Mouse (Mus musculus) heart, postnatal 36 days (tissue): ENCODE results near the gene Kbtbd4. TPM values are rescaled to one million over a fixed set of nuclear protein-coding genes. Genes with fewer than 3 reads are reported as not detected.
"Not testable (repeated sequence)": the region's sequence is repeated elsewhere in the genome, so short reads cannot be mapped to it uniquely, and the experiment has no call there.

ENCODE experiments used
- DNase-seq, 2 experiments: peaks; one replicate each; pipeline ENCODE4 v3.0.0; 2021 to 2022
- intact Hi-C: fragments of 180-260 bp; cut with DNase I; formaldehyde crosslinking; loops from one replicate; pipeline ENCODE4 v1.15.1; 2025
- total RNA-seq, 2 experiments: library from RNA; stranded (reverse); gene quantifications; 2 replicates each; pipeline ENCODE4 v1.2.3; 2021

Gene Kbtbd4
- 10 to 100 TPM; 22.1 to 23.8 TPM for total RNA-seq

DNA sequence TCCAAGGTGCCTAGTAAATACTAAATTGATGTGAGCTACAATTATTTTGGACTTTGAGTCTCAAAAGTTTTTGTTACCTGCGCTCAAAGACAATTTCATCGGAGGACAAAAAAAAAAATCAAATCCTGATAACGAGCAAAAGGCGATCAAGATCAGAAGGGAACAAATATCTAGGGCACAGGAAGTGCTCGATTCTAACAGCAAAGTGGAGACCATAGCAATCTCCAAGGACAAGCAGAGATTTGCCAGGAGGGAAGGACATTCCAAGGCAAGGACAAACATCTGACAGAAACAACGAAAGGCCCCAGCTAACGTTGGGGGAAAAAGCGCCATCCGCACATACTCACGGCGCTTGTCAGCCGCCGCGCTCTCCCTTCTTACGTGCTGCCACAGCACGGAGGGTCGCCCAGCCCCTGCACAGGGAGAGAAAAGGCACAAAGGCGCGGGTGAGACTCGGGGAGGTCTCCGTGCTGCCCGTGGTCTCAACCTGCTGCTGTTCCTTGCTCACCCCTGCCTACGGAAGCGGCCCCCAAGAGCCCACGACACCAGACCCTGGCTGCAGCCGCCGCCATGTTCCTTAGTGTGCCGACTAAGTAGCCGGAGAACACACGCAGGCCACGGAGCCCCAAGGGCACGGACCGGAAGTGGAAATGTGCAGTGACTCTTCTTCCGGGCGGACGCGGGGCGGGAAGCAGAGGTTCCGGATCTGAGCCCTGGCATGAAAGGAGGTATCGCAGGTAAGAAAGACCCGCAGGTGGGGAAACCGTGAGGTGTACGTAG lies at the start of gene Kbtbd4, which contains the start of gene Ndufs3:
Gene Kbtbd4, plus strand, starts transcription at position 665 of the 780 bp plus-strand sequence.
Gene Ndufs3, minus strand, starts transcription at position 752 of the 780 bp plus-strand sequence.
- intact Hi-C loops: loop anchor here (1.0 to 5.0 kb wide), 3 partner anchors 13 to 298 kb away; partner anchors contain the start of genes Acp2 and Nr1h3
- peak; percentile 85 to 88 for DNase-seq

DNA sequence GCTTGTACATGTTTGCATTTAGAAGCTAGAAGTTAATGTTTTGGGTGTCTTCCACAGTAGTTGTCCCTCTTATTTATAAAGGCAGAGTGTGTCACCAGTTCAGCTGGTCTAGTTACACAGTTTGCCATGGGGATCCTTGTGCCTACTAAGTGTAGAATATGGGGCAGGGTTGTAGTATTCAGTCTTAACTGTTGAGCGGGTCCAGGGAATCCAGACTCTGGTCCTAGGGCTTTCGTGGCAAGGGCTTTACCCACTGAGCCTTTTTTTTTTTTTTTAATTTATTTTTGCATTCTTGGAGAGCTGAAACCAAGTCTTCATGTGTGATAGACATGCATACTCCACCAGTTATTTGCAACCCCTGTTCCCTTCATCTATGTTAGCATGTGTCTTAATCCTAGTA lies 43.1 kb upstream of the Kbtbd4 start:
- no peak for DNase-seq

DNA sequence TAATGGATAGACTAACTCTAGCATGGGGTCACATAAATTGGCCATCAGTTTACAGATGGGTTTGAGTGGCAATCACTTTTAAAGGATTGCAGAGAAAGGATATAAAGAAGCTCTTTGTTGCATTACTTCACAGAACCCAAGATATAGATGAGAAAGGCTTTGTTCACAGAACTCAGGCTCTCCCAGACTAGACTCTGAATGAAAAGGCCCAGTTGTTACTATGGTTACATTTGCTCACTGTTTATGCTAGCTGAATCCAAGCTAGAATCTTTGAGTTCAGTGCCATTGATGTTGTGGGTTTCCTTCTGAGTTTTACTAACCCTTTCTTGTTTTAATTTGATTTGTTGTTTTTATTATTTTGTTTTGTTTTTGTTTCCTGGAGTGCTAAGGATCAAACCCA lies 40.4 kb upstream of the Kbtbd4 start:
- DNase-seq: no peak
- intact Hi-C loops: no loop called here

More for the DNA sequence above, 43.1 kb upstream of the Kbtbd4 start:
- intact Hi-C loops: no loop called here

DNA sequence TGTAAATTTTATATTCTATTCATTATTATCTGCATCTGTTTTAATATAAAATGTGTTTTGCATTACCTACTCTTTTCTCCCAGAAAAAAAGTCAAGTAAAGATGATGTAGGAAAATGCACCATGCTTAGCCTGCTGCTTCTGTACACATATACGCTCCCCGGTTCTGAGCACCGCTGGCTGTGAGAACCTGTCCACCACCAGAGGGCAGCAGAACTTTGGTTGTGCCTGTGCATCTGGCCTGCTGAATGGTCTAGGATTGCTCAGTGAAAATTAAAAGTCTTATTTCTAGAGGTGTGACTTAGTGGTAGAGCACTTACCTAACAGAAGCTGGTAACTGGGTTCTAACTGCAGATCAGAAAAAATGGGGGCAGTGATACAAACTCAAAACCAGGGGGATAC lies 38.0 kb upstream of the Kbtbd4 start:
- intact Hi-C loops: loop anchor here (1.0 kb wide), 2 partner anchors 195 to 235 kb away; no protein-coding TSS in a partner anchor

DNA sequence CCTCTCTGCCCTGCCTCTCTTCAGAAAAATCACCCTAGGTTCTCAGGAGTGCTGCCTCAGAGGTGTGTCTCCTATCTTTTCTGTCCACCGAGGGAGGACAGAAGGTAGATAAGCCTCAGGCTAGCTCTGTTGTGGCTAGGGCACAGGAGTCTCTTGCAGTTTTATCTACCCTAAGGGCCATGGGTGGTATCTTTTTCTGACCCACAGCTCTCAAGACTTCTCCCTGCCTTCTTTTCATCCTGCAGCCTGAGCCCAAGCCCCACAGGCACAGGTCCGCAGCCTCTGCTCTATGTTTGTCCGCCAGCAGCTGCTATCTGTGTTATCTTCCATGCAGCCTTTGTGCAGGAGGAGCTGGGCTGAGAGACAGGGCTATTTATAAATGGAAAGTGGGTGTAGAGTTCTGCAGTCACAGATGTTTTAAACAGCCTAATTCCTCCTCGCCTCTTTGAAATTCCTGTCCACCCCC lies 34.4 kb upstream of the Kbtbd4 start:
- peak; percentile 16 to 33 for DNase-seq
- intact Hi-C loops: loop anchor here (2.0 kb wide), 1 partner anchor 47 kb away; no protein-coding TSS in a partner anchor

More for the DNA sequence above, 38.0 kb upstream of the Kbtbd4 start:
- DNase-seq: peak; percentile 82

DNA sequence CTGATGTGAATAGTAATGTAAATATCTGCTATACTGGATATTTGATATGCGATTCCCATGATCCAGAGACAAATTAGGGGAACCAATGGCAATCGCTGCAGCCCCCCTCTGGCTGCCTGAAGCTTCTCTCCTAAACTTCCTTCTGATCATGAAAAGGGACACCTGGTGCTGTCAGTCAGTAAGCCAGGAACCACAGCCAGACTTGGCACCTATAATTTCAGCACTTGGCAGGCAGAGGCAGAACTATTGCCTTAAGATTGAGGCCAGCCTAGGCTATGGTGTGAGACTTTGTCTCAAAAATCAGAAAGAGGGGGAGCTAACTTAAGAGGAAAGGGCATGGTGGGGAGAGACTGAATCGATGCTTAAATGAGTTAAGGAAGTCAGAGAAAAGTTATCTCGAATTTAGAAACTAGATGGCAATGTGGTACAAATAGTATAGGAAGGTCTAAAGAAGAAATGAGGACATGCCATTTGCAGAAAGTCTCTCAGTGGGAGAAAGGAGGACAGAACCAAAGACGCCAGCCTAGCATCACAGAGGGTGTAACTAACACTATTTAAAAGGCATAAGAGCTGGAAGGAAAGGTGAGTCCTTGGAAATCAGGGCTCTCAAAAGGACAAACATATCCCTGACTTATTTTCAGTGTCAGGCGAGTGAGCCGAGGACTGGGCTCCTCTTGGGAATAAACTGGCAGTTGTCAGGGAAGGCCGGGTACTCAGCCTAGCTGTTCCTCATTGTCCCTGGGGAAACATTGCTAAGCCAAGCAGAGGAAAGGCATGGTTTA lies 33.2 kb upstream of the Kbtbd4 start:
- intact Hi-C loops: loop anchor here (2.0 kb wide), 1 partner anchor 45 kb away; no protein-coding TSS in a partner anchor
- no peak for DNase-seq

DNA sequence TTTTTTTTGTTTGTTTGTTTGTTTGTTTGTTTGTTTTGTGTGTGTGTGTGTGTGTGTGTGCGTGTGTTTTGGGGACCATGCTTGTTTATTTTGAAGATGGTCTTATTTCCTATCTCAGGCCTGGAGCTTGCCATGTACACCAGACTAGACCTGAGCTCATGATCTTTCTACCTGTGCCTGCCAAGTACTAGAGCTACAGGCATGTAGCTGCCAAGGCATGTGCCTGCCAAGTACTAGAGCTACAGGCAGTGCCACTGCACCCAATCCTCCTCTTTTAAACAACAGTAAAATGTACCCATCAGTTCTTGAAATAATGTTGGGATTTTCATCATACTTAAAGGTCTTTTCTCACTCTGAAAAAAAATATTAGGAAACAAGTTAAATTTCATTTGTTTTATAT lies 30.5 kb upstream of the Kbtbd4 start:
- DNase-seq: no peak
- intact Hi-C loops: no loop called here

DNA sequence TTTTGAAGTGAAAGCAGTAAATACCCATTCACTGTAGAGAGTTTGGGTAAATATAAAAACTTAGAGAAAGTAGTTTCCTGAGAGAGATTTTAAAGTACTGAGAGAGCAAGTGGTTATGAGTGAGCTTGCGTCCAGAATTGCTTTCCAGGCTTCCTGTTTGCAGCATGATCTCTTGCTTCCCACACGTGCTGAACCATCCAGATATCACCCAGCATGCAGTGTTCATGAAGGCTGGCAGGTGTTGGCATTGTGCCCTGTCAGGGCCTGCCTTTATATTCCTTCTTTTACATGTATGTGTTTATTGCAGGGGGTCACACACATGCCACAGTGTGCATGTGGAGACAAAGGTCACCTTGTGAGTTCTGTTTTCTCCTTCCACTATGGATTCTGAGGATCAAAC lies 29.3 kb upstream of the Kbtbd4 start:
- no peak for DNase-seq
- intact Hi-C loops: no loop called here

DNA sequence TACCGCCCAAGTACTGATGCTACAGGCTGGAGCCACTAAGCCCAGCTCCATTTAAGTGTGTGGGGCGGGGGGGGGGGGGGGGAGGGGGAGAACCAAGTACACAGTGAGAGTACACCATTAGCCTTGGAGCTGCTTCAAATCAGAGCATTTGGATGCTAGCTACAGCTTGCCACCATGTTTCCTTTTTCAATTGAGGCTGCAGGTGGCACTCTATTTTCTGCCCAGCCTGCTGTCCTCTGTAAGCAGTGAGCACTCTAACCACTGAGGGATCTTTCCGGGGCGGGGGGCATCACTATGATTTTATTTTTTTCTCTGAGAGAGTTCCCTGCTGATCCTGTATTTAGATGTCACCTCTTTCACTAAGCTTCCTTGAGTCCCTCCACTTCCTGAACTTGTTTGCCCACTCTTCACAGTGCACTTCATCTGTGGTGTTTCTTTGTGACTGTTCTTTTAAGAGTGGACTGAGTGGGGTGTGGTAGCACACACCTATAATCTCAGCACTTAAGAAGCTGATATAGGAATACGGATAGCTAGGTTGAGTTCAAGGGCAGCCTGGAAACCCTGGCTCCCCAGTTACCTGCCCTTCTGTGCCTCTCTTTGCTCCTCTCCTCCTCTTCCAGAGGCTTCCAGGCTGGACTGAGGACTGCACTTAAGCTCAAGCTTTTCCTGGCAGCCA lies 26.8 kb upstream of the Kbtbd4 start:
- DNase-seq: no peak
- intact Hi-C loops: no loop called here

DNA sequence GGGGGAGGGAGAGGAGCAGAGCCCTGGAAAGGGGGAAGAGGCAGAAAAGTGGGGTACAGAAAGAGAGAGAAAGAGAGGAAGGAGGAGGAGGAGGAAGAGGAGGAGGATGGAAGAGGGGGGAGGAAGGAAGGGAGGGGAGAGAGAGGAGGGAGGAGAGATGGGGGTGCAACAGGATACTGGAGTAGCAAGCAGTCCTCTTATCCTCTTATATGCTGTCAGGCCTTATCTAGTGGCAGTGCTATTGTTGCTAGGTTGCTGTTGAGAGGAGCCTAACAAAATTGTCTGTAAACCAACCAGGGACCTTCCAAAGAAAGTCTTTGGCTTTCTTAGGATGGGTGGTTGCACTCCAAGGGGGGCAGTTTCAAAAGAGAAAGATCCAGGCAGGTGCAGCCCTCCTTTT lies 25.1 kb upstream of the Kbtbd4 start:
- intact Hi-C loops: no loop called here
- no peak for DNase-seq

DNA sequence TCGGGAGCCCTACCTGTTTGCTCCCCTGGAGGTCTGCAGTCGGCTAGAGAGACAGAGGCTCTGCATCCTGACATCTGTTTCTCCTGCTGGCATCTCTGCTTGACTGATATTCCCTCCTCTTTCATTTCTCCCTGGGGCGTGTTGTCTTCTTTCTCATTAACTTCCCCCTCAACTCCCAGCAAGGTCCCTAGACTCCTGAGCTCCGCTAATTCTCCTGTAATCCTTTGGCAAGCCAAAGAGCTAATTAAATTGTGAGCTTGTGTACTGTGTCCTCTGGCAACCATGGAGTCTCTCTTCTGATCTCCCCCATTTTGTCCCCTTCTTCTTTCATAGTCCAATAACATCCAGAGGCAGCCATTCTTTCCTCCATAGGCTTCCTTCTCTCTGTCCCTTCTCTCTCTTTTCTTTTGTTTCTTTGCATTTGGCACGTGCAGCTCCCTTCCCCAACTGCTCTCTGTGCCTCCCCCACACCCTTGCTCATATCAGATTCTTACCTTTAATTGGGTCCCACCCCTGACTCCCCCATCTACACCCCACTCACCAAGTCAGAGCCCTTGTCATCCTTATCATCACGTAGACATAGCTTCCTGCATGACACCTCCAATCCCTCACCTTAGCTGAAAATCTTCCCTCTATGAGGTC lies 24.3 kb upstream of the Kbtbd4 start:
- intact Hi-C loops: no loop called here
- no peak for DNase-seq

DNA sequence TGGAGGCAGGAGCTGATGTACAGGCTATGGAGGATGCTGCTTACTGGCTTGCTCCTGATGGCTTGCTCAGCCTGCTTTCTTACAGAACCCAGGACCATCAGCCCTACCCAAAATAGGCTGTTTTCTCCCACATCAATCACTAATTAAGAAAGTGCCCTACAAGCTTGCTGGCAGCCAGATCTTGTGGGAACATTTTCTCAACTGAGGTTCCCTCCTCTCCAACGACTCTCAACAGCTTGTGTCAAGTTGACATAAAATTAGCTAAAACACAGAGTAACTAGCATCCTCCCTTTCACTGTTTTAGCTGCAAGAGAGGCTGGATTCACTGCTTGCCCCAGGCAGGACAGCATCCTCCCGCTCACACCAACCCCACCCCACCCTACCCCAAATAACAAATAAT lies 22.7 kb upstream of the Kbtbd4 start:
- no peak for DNase-seq
- intact Hi-C loops: no loop called here

DNA sequence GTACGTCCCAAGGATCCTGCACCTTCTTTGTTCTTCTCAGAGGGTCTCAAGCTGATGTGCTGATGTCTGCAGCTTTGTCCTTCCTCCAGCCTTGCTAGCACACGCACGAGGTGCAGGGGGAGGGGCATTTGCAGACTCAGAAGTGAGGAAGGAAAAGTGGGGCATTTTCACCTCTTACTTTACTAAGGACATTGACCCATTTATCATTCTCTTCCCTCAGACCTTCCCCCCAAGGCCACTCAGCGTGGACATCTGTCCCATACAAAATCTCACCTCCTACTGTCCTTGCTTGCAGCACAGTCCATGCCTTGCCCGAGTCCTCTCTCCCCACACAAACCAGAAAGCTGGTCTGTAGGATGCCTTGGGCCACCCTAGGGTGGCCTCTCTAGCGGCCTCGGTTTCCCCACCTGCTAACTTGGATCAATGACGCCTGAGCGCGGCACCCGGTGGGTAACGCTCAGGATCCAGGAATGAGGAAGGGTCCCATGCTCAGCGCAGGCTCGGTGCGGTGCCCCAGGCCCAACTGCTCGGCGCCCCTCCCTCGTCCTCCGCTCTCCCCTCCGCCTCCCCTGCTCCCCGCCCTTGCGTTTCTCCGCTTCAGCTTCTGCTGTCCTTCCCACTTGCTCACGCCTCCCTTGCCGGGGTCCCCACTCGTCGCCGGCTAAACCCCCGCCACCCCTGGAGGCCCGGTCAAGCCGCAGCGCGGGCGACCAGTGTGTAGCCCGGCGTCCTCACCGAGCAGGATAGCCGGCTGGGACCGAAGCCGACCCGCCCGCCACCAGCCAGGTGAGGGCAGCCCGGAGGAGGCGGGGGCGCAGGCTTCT lies 19.1 kb upstream of the Kbtbd4 start, which contains the start of gene C1qtnf4:
Gene C1qtnf4, plus strand, starts transcription at position 643 of the 824 bp plus-strand sequence.
- no peak for DNase-seq
- intact Hi-C loops: no loop called here

DNA sequence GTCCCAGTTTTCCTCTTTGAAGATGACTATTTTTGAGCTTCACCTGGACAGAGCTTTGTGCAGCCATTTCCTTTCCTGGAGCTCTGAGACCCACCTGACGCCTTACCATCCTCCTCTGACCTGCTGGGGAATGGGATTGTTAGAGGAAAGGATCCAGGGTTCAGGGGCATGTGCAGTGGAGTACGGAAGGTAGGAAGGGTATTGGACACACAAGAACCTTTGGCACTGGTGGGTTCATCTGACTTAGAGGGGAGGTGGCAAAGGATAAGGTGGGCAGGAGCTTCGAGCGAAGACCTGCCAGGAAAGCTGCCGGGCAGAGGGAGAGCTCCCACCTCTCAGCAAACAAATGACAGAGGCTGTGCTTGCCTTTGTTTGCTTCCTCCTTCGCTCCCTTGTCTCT lies 18.1 kb upstream of the Kbtbd4 start:
- DNase-seq: no peak
- intact Hi-C loops: no loop called here

DNA sequence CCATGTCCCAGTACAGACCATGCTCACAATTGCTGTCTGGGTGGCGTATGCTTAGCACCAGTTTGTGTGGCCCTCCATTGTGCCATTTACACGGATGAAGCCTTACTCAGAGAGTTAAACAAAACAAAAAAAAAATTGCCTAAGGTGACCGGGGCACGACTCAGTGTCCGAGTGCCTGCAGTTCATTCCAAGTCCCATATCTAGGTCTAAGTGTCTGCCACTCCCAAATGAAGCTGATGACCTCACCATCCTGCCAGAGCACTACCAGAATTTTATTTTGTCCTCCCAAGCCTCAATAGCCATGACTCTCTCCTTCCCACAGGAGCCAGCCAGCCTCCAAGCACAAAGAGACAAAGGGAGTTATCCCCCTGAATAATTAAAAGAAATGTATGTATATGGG lies 16.9 kb upstream of the Kbtbd4 start:
- intact Hi-C loops: no loop called here
- no peak for DNase-seq

DNA sequence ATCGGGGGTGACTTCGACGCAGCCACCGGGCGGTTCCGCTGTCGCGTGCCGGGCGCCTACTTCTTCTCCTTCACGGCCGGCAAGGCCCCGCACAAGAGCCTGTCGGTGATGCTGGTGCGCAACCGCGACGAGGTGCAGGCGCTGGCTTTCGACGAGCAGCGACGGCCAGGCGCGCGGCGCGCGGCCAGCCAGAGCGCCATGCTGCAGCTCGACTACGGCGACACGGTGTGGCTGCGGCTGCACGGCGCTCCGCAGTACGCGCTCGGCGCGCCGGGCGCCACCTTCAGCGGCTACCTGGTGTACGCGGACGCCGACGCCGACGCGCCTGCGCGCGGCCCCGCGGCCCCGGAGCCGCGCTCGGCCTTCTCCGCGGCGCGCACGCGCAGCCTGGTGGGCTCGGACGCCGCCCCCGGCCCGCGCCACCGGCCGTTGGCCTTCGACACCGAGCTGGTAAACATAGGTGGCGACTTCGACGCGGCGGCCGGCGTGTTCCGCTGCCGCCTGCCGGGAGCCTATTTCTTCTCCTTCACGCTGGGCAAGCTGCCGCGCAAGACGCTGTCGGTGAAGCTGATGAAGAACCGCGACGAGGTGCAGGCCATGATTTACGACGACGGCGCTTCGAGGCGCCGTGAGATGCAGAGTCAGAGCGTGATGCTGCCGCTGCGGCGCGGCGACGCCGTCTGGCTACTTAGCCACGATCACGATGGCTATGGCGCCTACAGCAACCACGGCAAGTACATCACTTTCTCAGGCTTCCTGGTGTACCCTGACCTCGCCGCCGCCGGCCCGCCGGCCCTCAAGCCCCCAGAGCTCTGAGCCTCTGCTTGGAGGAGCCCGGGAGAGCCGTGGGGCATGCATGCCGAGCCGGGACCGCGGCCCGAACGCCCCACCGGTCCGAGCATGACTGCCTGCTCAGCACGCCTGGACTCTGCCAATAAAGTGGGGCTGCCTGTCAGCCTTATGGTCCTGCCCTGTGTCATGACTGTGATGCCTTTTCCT lies 14.7 kb upstream of the Kbtbd4 start:
- intact Hi-C loops: no loop called here
- DNase-seq: peak; percentile 32 to 39

DNA sequence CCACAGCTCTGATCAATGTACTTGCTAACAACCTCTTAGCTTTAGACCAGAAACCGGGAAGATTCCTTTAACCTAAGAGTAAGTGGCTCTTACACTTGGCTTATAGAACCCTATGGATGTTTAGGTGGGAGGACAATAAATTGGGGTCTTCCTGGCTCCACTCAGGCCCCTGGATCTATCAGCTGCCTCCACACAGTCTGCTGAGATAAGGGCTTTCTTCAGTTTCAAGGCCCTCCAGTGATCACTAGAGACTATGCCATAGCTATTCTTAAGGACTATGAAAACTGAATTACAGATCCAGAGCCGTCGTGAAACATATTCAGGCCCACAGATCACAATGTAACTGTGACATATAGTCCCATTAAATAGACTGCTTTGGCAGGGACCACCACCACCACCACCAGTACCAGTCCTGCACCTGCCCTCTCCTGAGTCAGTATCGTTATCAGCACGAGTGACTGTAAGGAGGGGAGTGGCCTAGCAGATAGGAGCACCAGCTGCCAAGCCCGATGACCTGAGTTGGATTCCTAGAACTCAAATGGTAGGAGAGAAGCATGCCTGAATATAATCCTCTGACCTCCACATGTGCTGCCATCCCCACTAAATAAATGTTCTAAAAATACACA lies 10.8 kb upstream of the Kbtbd4 start:
- intact Hi-C loops: no loop called here
- no peak for DNase-seq

DNA sequence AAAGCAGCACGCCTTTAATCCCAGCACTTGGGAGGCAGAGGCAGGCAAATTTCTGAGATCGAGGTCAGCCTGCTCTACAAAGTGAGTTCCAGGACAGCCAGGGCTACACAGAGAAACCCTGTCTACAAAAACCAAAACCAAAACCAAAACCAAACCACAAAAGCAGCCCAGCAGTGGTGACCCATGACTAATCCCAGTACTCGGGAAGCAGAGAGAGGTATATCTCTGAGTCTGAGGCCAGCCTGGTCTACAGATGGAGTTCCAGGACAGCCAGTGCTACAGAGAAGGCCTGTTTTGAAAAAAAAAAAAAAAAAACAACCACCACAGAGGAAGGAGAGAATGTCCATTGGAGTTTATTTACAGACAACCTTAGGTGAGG lies 10.3 kb upstream of the Kbtbd4 start:
- intact Hi-C loops, DNase-seq: not testable (repeated sequence)
